Mouse (Mus musculus) kidney, postnatal 14 days (tissue): ENCODE measurements around the gene Tab1.
A peak's percentile ranks its signal among the peaks of the same experiment; 100 is the strongest.
"Not testable (repeated sequence)": the region's sequence is repeated elsewhere in the genome, so short reads cannot be mapped to it uniquely, and the experiment has no call there.

ENCODE experiments used
- DNase-seq: peaks from one replicate; pipeline ENCODE4 v3.0.0; 2022; ENCODE audit warnings: mixed read lengths

Gene Tab1

GRCm38 (mm10) chr15:80105490-80106410, 27.2 kb upstream of the Tab1 start:
- DNase-seq = no peak

- no peak for DNase-seq
These were observed 25.8 kb upstream of the Tab1 start for GRCm38 (mm10) chr15:80107143-80107542.

- DNase-seq = no peak
These were observed 25.4 kb upstream of the Tab1 start for GRCm38 (mm10) chr15:80107575-80107974.

GRCm38 (mm10) chr15:80111436-80111835, 21.5 kb upstream of the Tab1 start:
- DNase-seq = no peak

- DNase-seq = no peak
These were observed 20.4 kb upstream of the Tab1 start for GRCm38 (mm10) chr15:80112499-80112898.

GRCm38 (mm10) chr15:80114414-80114813, 18.5 kb upstream of the Tab1 start:
- DNase-seq = no peak

DNA sequence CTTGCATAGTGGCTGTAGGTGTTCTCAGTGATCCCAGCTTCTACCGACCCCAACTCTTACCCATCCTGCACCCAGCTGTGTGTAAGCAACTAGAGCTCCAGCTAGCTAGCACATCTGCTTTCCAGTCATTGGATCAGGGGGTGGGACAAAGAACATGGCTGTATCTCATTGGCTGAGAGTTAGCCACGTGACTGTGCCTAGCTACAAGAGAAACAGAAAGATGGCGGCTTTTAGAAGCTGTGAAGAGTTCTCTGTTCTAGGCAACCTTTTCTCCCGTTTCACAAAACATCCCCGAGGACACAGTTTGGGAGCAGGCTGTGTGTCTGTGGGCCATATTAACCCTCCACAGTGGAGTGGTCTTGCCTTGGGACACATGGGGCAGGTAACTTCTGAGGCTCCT, 17.7 kb upstream of the Tab1 start:
- DNase-seq = no peak

DNA sequence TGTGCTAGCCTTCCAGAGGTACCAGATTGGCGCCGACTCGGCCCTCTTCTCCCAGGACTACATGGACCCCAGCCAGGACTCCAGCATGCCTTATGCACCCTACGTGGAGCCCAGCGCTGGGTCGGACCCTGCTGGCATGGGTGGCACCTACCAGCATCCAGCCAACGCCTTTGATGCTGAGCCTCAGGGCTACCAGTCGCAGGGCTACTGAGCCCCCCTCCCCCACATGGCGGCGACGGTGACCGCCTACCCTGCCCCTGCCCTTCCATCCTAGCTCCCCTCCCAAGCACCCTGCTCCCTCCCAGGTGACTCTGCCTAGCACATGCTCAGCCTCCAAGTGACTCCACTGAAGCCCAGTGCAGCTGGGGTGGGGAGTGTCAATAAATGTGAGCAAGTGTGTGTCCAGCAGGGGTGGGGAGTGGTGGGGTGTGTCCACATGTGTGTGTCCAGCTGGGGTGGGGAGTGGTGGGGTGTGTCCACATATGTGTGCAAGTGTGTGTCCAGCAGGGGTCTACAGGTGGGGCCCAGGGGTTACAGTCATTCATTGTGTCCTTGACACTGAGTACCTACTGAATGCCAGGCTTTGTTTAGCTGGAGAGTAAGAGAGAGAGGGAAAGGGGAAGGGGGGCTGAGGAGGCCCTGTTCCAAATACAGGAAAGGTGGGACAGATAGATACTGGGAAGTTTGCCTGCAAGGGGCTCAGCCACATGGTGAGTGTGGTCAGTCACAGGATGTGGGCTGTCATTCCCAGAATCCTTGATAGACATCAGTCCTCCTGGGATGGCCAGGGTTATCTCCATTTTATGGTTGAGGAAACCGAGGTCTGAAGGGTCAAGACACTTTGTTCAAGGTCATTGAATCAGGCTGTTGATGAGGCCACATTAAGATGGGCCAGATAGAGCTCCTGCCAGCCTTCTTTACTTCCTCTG, 16.8 kb upstream of the Tab1 start:
- no peak for DNase-seq

- no peak for DNase-seq
These were observed 15.8 kb upstream of the Tab1 start for GRCm38 (mm10) chr15:80117154-80117553.

- DNase-seq = no peak
These were observed 13.9 kb upstream of the Tab1 start for GRCm38 (mm10) chr15:80119076-80119475.

- DNase-seq = no peak
These were observed 11.1 kb upstream of the Tab1 start for GRCm38 (mm10) chr15:80121721-80122325.

GRCm38 (mm10) chr15:80122431-80122830, 10.5 kb upstream of the Tab1 start:
- not testable (repeated sequence) for DNase-seq

GRCm38 (mm10) chr15:80124651-80125050, 8.3 kb upstream of the Tab1 start:
- DNase-seq = peak; percentile 49

GRCm38 (mm10) chr15:80127191-80127590, 5.7 kb upstream of the Tab1 start:
- no peak for DNase-seq

DNA sequence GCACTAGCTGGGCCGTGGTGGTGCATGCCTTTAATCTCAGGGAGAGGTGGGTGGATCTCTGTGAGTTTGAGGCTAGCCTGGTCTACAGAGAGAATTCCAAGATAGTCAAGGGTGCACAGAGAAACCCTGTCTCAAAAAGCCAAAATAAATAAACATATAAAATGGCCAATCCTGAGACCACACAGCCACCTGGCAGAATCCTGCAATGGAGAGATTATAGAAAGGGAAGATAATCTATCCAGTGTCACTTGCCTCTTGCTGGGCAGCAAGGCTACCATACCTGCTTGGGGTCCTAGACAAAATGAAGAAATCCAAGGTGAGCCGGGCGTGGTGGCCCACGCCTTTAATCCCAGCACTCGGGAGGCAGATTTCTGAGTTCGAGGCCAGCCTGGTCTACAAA, 2.9 kb upstream of the Tab1 start:
- DNase-seq = no peak

GRCm38 (mm10) chr15:80130689-80131088, 2.2 kb upstream of the Tab1 start:
- no peak for DNase-seq

DNA sequence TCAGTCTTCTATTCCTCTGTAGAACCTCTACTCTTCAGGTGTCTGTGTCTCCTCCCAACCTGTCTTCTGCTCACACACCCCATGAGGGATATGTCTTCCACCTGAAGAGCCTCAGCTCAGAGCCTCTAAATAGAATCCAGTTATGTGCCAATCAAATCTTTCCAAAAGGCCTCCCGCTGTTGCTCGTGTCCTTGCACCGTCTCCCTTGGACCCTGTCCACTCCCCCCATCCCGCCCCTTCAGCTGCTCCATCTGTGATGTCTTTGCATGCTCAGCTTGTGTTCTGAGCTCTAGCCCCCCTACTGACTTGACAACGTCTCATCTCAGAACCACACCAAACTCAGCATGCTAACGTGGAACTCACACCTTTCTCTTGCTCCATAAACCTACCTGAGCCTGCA, 1.5 kb upstream of the Tab1 start:
- no peak for DNase-seq

- no peak for DNase-seq
These were observed 475 bp upstream of the Tab1 start for GRCm38 (mm10) chr15:80132452-80132851.

- peak; percentile 29 for DNase-seq
These were observed 939 bp downstream of the Tab1 start for GRCm38 (mm10) chr15:80133682-80134449.

DNA sequence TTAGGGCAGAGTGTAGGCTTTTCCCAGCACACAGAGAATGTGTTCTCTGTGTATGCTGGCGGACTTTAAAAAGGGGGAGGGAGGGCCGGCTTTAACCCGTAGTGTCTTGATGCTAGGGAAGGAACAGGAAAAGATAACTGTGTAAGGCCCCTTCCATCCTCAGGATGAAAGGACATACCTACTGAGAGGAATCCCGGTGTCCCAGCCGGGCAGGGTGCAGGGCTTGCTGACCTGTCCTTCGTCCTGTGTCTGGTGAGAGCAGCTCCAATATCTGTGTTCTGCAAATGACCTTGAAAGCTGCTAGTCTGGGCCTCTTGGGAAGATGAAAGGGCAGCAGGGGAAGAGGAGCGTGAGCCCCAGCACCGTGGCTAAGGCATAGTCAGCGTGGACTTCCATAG, 1.5 kb downstream of the Tab1 start:
- DNase-seq = no peak

GRCm38 (mm10) chr15:80135499-80135898, 2.6 kb downstream of the Tab1 start:
- no peak for DNase-seq

- DNase-seq = no peak
These were observed 3.7 kb downstream of the Tab1 start for GRCm38 (mm10) chr15:80136645-80137044.
